Mouse (Mus musculus) splenic B cell, adult 2 months (primary cell): Measurements from ENCODE around the gene Ptov1.

ENCODE experiments used
- DNase-seq: peaks from one replicate; pipeline ENCODE4 v3.0.0-alpha.2; 2011; ENCODE audit warnings: low read depth, low spot score
- H3K27me3 ChIP-seq: 2 replicates; pipeline ENCODE4 v1.6.1; 2012; ENCODE audit warnings: mild to moderate bottlenecking, low read length, moderate library complexity, mixed read lengths; ENCODE audit not compliant: control insufficient read depth, poor library complexity, insufficient read depth, severe bottlenecking
- H3K36me3 ChIP-seq: 2 replicates; pipeline ENCODE4 v1.6.1; 2012; ENCODE audit warnings: mild to moderate bottlenecking, low read length, moderate library complexity, mixed read lengths; ENCODE audit not compliant: control insufficient read depth, poor library complexity, insufficient read depth, severe bottlenecking

Ptov1 gene

DNA sequence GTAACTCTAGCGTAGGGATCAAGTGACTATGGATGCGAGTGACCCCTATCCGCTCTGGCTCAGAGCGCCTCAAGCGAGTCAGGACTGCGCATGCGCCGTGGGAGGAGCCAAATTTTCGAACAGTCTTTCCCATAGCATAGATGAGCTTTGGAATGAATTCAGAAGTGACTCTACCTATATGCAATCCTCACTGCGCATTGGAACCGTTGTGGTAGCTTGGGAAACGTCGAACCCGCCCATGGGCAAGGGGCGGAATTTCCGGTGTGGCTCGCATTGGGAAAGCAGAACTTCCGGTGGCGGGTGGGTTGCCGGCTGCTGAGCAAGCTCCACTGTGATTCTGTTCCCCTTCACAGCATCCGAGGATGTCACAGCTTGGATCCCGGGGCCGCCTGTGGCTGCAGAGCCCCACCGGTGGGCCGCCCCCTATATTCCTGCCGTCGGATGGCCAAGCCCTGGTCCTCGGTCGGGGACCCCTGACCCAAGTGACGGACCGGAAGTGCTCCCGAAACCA is 12.5 kb downstream of the Ptov1 start, which contains the start of gene Pnkp:
Gene Pnkp, plus strand, starts transcription at position 98 of the 511 bp plus-strand sequence.
- DNase-seq: peak; percentile 84
- H3K36me3 ChIP-seq: no peaks in the 10 kb centered on the region
- no peaks in the 10 kb centered on the region for H3K27me3 ChIP-seq

- Histone ChIP-seq H3K27me3 (no peaks in the 10 kb centered on the region), H3K36me3 (no peaks in the 10 kb centered on the region)
- DNase-seq: no peak
Measured at GRCm38 (mm10) chr7:44856265-44856916, 13.2 kb downstream of the Ptov1 start.

GRCm38 (mm10) chr7:44855036-44855435 is 14.6 kb downstream of the Ptov1 start:
- Histone ChIP-seq H3K36me3 (no peaks in the 10 kb centered on the region), H3K27me3 (no peaks in the 10 kb centered on the region)
- no peak for DNase-seq

DNA sequence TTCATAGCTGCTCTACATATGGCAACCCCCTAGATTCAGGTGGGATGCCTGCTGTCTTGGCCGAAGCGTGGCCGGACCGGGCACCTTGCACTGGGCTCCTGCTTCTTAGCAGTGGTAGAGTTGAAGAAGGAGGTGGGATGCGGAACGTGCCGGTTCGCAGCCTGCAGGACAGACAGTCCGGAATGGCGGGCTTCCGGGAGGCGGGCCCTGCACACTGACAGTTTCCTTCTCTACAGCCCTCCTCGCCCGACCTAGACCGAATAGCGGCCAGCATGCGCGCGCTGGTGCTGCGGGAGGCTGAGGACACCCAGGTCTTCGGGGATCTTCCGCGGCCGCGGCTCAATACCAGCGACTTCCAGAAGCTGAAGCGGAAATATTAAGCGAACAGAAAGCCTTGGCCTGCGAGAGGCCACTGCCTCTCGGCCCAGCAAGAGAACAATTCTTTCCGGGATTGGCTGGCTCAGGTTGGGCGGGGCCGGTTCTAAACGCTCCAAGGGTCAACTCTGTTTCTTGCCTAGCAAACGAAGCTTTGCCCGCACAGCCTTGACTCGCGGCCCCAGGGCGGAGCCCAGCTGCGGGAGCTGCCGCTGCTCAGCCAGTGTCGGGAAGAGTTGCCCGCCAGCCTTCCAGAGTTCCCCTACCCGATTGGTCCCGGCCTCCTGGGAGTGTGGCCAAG is 15.1 kb downstream of the Ptov1 start:
- DNase-seq: peak; percentile 72
- no peaks in the 10 kb centered on the region for H3K36me3 ChIP-seq
- H3K27me3 ChIP-seq: no peaks in the 10 kb centered on the region

- DNase-seq: no peak
- Histone ChIP-seq H3K36me3 (no peaks in the 10 kb centered on the region), H3K27me3 (no peaks in the 10 kb centered on the region)
Measured at GRCm38 (mm10) chr7:44853596-44854355, 15.8 kb downstream of the Ptov1 start.

GRCm38 (mm10) chr7:44853065-44853464 is 16.5 kb downstream of the Ptov1 start:
- H3K36me3 ChIP-seq: no peaks in the 10 kb centered on the region
- H3K27me3 ChIP-seq: no peaks in the 10 kb centered on the region
- DNase-seq: no peak

DNA sequence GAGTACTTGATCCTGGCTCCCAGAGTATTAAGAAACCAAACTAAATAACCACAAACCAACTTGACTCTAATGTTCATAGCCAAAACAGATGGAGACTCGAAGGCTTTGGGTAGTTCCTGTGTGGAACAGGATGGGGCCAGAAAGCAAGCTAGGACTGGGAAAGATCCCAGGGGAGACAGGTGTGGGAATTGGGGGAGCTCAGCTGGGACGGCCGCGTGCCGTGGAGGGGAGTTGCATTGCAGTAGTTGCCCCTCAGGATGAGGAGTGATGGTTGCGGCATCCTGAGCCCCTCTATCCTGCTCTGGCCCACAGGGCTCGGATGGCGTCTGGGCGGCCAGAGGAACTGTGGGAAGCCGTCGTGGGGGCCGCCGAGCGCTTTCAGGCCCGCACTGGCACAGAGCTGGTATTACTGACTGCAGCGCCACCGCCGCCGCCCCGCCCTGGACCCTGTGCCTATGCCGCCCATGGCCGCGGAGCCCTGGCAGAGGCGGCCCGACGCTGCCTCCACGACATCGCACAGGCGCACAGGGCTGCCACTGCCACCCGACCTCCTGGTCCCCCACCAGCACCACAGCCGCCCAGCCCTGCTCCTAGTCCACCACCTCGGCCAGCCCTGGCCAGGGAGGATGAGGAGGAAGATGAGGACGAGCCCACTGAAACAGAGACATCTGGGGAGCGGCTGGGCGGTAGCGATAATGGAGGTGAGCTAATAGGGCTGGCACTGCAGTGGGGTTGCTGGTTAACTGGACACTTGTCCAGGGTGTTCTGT is 17.1 kb downstream of the Ptov1 start:
- DNase-seq: no peak
- no peaks in the 10 kb centered on the region for H3K36me3 ChIP-seq
- H3K27me3 ChIP-seq: no peaks in the 10 kb centered on the region

DNA sequence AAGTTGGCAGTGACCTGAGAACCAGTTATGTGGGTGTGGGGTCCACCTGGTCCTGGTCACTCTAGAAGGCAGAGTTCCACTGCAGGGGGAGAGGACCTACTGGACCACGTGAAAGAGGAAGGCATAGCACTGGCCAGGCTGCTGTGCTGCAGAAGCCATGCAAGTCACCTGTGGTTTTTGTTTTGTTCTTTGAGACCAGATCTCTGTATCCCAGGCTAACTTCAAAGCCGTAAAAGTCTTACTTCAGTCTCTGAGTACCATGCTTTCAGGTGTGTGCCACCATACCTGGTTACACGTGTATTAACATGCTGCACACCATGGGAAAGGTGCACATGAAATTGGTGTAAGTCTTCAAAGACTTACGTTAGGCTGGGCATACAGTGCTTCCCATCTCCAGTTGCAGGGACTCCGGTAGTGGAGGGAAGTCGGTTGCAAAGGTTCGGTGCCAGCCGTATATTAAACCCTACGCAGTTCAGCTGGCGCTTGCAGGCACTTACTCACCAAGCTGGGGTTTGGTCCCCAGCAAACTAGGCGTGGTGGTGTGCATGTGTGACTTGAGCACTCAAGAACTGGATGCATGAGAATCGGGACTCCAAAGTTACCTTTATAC is 17.9 kb downstream of the Ptov1 start:
- H3K27me3 ChIP-seq: no peaks in the 10 kb centered on the region
- DNase-seq: no peak

DNA sequence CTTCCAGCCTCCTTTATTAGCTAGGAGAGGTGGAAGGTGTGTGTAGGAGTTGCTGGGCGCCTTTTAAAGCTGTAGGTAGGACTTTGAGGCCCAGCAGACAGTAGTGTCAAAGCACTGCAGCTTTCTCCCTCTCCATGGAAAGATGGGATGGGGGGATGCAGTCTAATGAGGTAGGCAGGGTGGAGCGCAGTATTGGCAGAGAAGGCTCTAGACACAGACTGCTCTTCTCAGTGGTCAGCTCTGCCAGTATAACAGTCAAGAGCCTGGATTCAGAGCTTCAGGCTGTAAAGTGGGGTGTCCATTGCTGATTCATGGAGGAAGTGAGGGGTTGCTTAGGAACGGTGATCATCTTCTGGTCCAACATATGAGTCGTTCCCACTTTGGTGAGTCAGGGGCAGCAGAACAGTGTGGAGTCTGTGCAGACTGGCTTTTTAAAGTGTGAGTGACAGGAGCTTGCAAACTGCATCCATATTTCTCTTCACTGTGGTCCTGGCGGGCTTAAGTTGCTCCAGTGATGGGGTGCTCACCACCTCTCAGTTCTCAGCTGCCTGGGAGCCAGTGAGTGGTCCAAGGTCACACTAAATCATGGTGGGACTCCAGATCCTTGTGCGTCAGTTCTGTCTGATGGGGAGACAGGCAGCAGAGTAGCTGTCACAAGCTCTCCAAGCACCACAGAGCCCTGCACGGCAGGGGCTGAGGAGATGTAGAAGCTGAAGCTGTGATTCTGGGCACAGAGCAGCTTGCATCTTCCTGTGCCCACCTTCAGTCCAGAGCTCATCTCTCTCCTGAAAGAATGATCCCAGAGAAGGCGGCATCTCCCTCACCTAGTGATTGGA is 18.6 kb downstream of the Ptov1 start:
- Histone ChIP-seq H3K27me3 (no peaks in the 10 kb centered on the region), H3K36me3 (peaks cover 6% of the 10 kb centered on the region; the same call in 1 of the 2 replicates)
- no peak for DNase-seq

More for the DNA sequence above, 17.9 kb downstream of the Ptov1 start:
- H3K36me3 ChIP-seq: peaks cover under 1% of the 10 kb centered on the region; the same call in 1 of the 2 replicates

DNA sequence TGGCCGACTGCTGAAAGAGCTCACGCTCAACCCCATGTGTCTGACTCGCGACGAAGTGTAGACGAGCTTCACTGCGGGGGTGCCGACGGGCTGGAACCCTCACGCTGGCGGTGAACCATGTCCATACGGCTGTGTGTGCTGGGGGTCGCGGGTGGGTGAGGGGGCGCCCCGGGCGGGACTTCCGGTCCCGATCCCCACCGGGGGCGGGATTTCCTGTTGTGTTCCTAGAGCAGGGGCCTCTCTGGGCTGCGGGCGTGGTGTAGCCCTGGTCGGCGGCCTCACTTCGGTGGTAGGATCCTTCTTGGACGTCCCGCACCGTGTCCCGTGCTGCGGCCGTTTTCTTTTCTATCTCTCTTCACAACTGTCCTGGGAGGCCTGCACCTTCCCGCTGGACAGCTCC is 19.4 kb downstream of the Ptov1 start:
- DNase-seq: peak; percentile 66
- no peaks in the 10 kb centered on the region for H3K27me3 ChIP-seq

GRCm38 (mm10) chr7:44849416-44850111 is 20.0 kb downstream of the Ptov1 start:
- peak; percentile 93 for DNase-seq
- peaks cover 9% of the 10 kb centered on the region for H3K36me3 ChIP-seq
- H3K27me3 ChIP-seq: no peaks in the 10 kb centered on the region

More for the DNA sequence above, 19.4 kb downstream of the Ptov1 start:
- H3K36me3 ChIP-seq: peaks cover 9% of the 10 kb centered on the region

- no peaks in the 10 kb centered on the region for H3K27me3 ChIP-seq
- DNase-seq: peak; percentile 100
- peaks cover 15% of the 10 kb centered on the region for H3K36me3 ChIP-seq
Measured at GRCm38 (mm10) chr7:44848561-44849415, 20.8 kb downstream of the Ptov1 start, which contains the start of the genes Akt1s1 and Tbc1d17. Akt1s1 (plus strand) TSS chr7:44848991. Tbc1d17 (minus strand) TSS chr7:44849079.
